Mouse (Mus musculus) forebrain, embryonic 14.5 days (tissue): Measurements from ENCODE around the gene Sap18b. TPM values are rescaled to one million over a fixed set of nuclear protein-coding genes. Genes with fewer than 3 reads are reported as not detected.

Experiments used
- ATAC-seq: fragments of 200-750 bp; cut with Nextera tagmentation; 2 replicates; pipeline ENCODE4 v1.8.0; 2017; ENCODE audit warnings: mild to moderate bottlenecking, moderate library complexity
- DNase-seq: peaks from one replicate; pipeline ENCODE4 v3.0.0-alpha.2; 2015; ENCODE audit warnings: low spot score
- H3K27ac ChIP-seq: fragments of 300-500 bp; sonication (generic); 2 replicates; pipeline ENCODE4 v1.5.1; 2014; ENCODE audit warnings: low read depth, mild to moderate bottlenecking, control low read depth, low read length, moderate library complexity
- H3K27me3 ChIP-seq: fragments of 300-500 bp; sonication (generic); replicated peaks from 2 replicates; pipeline ENCODE4 v1.6.1; 2014; ENCODE audit warnings: low read length, control low read depth, mixed read lengths; ENCODE audit not compliant: control insufficient read depth, insufficient read depth
- H3K36me3 ChIP-seq: fragments of 300-500 bp; sonication (generic); 2 replicates; pipeline ENCODE4 v1.6.1; 2014; ENCODE audit warnings: low read length, control low read depth; ENCODE audit not compliant: control insufficient read depth, insufficient read depth
- H3K4me1 ChIP-seq: fragments of 300-500 bp; sonication (generic); 2 replicates; pipeline ENCODE4 v1.6.1; 2014; ENCODE audit warnings: antibody characterized with exemption, low read length, control low read depth; ENCODE audit not compliant: control insufficient read depth, insufficient read depth
- H3K4me2 ChIP-seq: fragments of 300-500 bp; sonication (generic); 2 replicates; pipeline ENCODE4 v1.6.1; 2014; ENCODE audit warnings: mild to moderate bottlenecking, control low read depth, low read length
- H3K4me3 ChIP-seq: fragments of 300-500 bp; sonication (generic); 2 replicates; pipeline ENCODE4 v1.5.1; 2014; ENCODE audit warnings: low read depth, low read length, control low read depth
- H3K9ac ChIP-seq: fragments of 300-500 bp; sonication (generic); 2 replicates; pipeline ENCODE4 v1.6.1; 2014; ENCODE audit warnings: mild to moderate bottlenecking, low read length, control low read depth, moderate library complexity
- H3K9me3 ChIP-seq: fragments of 300-500 bp; sonication (generic); replicated peaks from 2 replicates; pipeline ENCODE4 v1.6.1; 2016; ENCODE audit warnings: low read length, control low read depth, mixed read lengths; ENCODE audit not compliant: control insufficient read depth
- WGBS: fragments of 180-500 bp; shearing (Covaris S2); extraction: QIAGEN DNeasy Blood & Tissue Kit; methylation state at CpG from one replicate; pipeline ENCODE4 v1.1.7; 2014; 5-methylcytosine and 5-hydroxymethylcytosine counted together
- polyA plus RNA-seq: library from polyadenylated mRNA; unstranded; fragments of >200 nt; fragmentation: Nextera tagmentation; extraction: Ambion mirVana; gene quantifications from 2 replicates; pipeline ENCODE4 v1.2.1, GENCODE M21; 2014

Sap18b gene
- polyA plus RNA-seq, 1 experiment from 2014 or later, result 271 TPM

GRCm38 (mm10) chr8:95801476-95802064 lies 23.6 kb upstream of the Sap18b start:
- no peaks in the 10 kb centered on the region for H3K9me3 ChIP-seq
- no peak for ATAC-seq
- no peak overlapping the region for H3K9ac ChIP-seq
- 65% methylated on average over 1 of the region's 1 CpGs for WGBS
- peaks cover 12% of the 10 kb centered on the region for H3K4me1 ChIP-seq
- peaks cover 15% of the 10 kb centered on the region; the same call in 1 of the 2 replicates for H3K36me3 ChIP-seq
- H3K27ac ChIP-seq, result no peak overlapping the region
- H3K4me2 ChIP-seq, result no peak overlapping the region
- DNase-seq, result no peak
- H3K4me3 ChIP-seq, result no peak overlapping the region
- no peaks in the 10 kb centered on the region for H3K27me3 ChIP-seq

GRCm38 (mm10) chr8:95802231-95802630 lies 22.9 kb upstream of the Sap18b start:
- Histone ChIP-seq H3K36me3 (peaks cover 15% of the 10 kb centered on the region; the same call in 1 of the 2 replicates), H3K4me1 (peaks cover 12% of the 10 kb centered on the region), H3K27me3 (no peaks in the 10 kb centered on the region), H3K9ac (no peak overlapping the region), H3K27ac (no peak overlapping the region), H3K9me3 (no peaks in the 10 kb centered on the region), H3K4me2 (no peak overlapping the region), H3K4me3 (no peak overlapping the region)
- ATAC-seq (no peak), DNase-seq (no peak)
- WGBS, result 90% methylated on average over 8 of the region's 8 CpGs

- Histone ChIP-seq H3K4me2 (peak overlapping the region; percentile 93), H3K36me3 (peaks cover 11% of the 10 kb centered on the region; the same call in 1 of the 2 replicates), H3K27ac (no peak overlapping the region), H3K27me3 (no peaks in the 10 kb centered on the region), H3K9ac (peak overlapping the region; percentile 94), H3K4me1 (peaks cover 12% of the 10 kb centered on the region), H3K4me3 (peak overlapping the region; percentile 96), H3K9me3 (no peaks in the 10 kb centered on the region)
- ATAC-seq (no peak), DNase-seq (no peak)
- 74% methylated on average over 2 of the region's 2 CpGs for WGBS
Observed at GRCm38 (mm10) chr8:95805482-95805881, 19.7 kb upstream of the Sap18b start.

- Histone ChIP-seq H3K4me2 (peak overlapping the region; percentile 93), H3K4me3 (peak overlapping the region; percentile 96), H3K36me3 (peaks cover 6% of the 10 kb centered on the region; the same call in 1 of the 2 replicates), H3K27me3 (no peaks in the 10 kb centered on the region), H3K4me1 (peaks cover 12% of the 10 kb centered on the region), H3K9ac (peak overlapping the region; percentile 94), H3K9me3 (no peaks in the 10 kb centered on the region), H3K27ac (peak overlapping the region; percentile 93)
- no peak; the same call in 1 of the 2 replicates for ATAC-seq
- under 1% methylated on average over 49 of the region's 69 CpGs for WGBS
- DNase-seq, result peak; percentile 46
Observed at GRCm38 (mm10) chr8:95806461-95807191, 18.5 kb upstream of the Sap18b start.

- peak; percentile 97 for ATAC-seq
- Histone ChIP-seq H3K4me1 (peaks cover 12% of the 10 kb centered on the region), H3K36me3 (peaks cover under 1% of the 10 kb centered on the region; the same call in 1 of the 2 replicates), H3K9me3 (no peaks in the 10 kb centered on the region), H3K27me3 (no peaks in the 10 kb centered on the region), H3K4me3 (peak within 1 kb of the TSS; percentile 96), H3K4me2 (peak within 1 kb of the TSS; percentile 93), H3K9ac (peak within 1 kb of the TSS; percentile 94), H3K27ac (peak within 1 kb of the TSS; percentile 93)
- under 1% methylated on average over 44 of the region's 44 CpGs for WGBS
- peak; percentile 98 for DNase-seq
Observed at GRCm38 (mm10) chr8:95807331-95807843, 17.8 kb upstream of the Sap18b start, which contains the start of gene Cnot1. Gene Cnot1 (minus strand): TSS chr8:95807464.

GRCm38 (mm10) chr8:95807861-95808260 lies 17.3 kb upstream of the Sap18b start:
- H3K36me3 ChIP-seq, result no peaks in the 10 kb centered on the region
- H3K27ac ChIP-seq, result peak overlapping the region; percentile 93
- peak overlapping the region; percentile 44; the same call in 1 of the 2 replicates for H3K9ac ChIP-seq
- H3K4me2 ChIP-seq, result peak overlapping the region; percentile 59
- H3K27me3 ChIP-seq, result no peaks in the 10 kb centered on the region
- peaks cover 12% of the 10 kb centered on the region for H3K4me1 ChIP-seq
- peak overlapping the region; percentile 96 for H3K4me3 ChIP-seq
- DNase-seq (peak; percentile 98), ATAC-seq (peak; percentile 94)
- under 1% methylated on average over 20 of the region's 20 CpGs for WGBS
- H3K9me3 ChIP-seq, result no peaks in the 10 kb centered on the region

GRCm38 (mm10) chr8:95808631-95809030 lies 16.5 kb upstream of the Sap18b start:
- H3K4me3 ChIP-seq, result no peak overlapping the region
- no peaks in the 10 kb centered on the region for H3K9me3 ChIP-seq
- DNase-seq, result no peak
- no peak for ATAC-seq
- H3K4me1 ChIP-seq, result peaks cover 12% of the 10 kb centered on the region
- H3K27ac ChIP-seq, result no peak overlapping the region
- no peaks in the 10 kb centered on the region for H3K36me3 ChIP-seq
- H3K4me2 ChIP-seq, result no peak overlapping the region
- WGBS, result 82% methylated on average over 4 of the region's 4 CpGs
- H3K9ac ChIP-seq, result no peak overlapping the region
- H3K27me3 ChIP-seq, result no peaks in the 10 kb centered on the region

GRCm38 (mm10) chr8:95809116-95809515 lies 16.0 kb upstream of the Sap18b start:
- WGBS, result 78% methylated on average over 5 of the region's 5 CpGs
- Histone ChIP-seq H3K27ac (no peak overlapping the region), H3K4me1 (peaks cover 12% of the 10 kb centered on the region), H3K4me2 (no peak overlapping the region), H3K4me3 (no peak overlapping the region), H3K9me3 (no peaks in the 10 kb centered on the region), H3K9ac (no peak overlapping the region), H3K36me3 (no peaks in the 10 kb centered on the region), H3K27me3 (no peaks in the 10 kb centered on the region)
- DNase-seq, result no peak
- ATAC-seq, result no peak
